Mouse (Mus musculus) layer of hippocampus, postnatal 10 days (tissue): ENCODE measurements at regions not wholly inside any gene's neighbourhood (a gene's known extent, or its start where the extent isn't known, plus 50 kb on each side); places are given as distances from the start of the nearest gene placed in this dataset.
"Not testable (repeated sequence)": the region's sequence is repeated elsewhere in the genome, so short reads cannot be mapped to it uniquely, and the experiment has no call there.

Experiments used
- DNase-seq, 2 experiments: peaks; one replicate each; pipeline ENCODE4 v3.0.0; 2021; ENCODE audit warnings: low spot score in 2 of 2

GRCm38 (mm10) chr13:4935940-4936339 lies 327.0 kb upstream of the Akr1e1 start:
- no peak for DNase-seq

GRCm38 (mm10) chr13:4939849-4940248 lies 330.9 kb upstream of the Akr1e1 start:
- no peak for DNase-seq

- peak; percentile 14 to 29 for DNase-seq
Observed at GRCm38 (mm10) chr13:4942490-4942889, 333.5 kb upstream of the Akr1e1 start.

GRCm38 (mm10) chr13:4943046-4943445 lies 334.1 kb upstream of the Akr1e1 start:
- no peak for DNase-seq

GRCm38 (mm10) chr13:4955384-4955783 lies 346.4 kb upstream of the Akr1e1 start:
- DNase-seq, result no peak

- no peak for DNase-seq
Observed at GRCm38 (mm10) chr13:4964824-4965223, 355.9 kb upstream of the Akr1e1 start.

- DNase-seq, result no peak
Observed at GRCm38 (mm10) chr13:4970081-4970892, 361.3 kb upstream of the Akr1e1 start.

- no peak for DNase-seq
Observed at GRCm38 (mm10) chr13:4971472-4972067, 362.6 kb upstream of the Akr1e1 start.

GRCm38 (mm10) chr13:4992876-4993275 lies 383.9 kb upstream of the Akr1e1 start:
- no peak for DNase-seq

GRCm38 (mm10) chr13:5008296-5008695 lies 399.3 kb upstream of the Akr1e1 start:
- DNase-seq, result no peak

- no peak for DNase-seq
Observed at GRCm38 (mm10) chr13:5022439-5022838, 413.5 kb upstream of the Akr1e1 start.

- DNase-seq, result no peak
Observed at GRCm38 (mm10) chr13:5059859-5060258, 450.9 kb upstream of the Akr1e1 start.

GRCm38 (mm10) chr13:5060462-5060861 lies 451.5 kb upstream of the Akr1e1 start:
- DNase-seq, result no peak

- peak in 1 of 2 experiments; percentile 23 for DNase-seq
Observed at GRCm38 (mm10) chr13:5107454-5107853, 498.5 kb upstream of the Akr1e1 start.

GRCm38 (mm10) chr13:5154911-5155310 lies 545.9 kb upstream of the Akr1e1 start:
- no peak for DNase-seq

- no peak for DNase-seq
Observed at GRCm38 (mm10) chr13:5159765-5160684, 551.1 kb upstream of the Akr1e1 start.

GRCm38 (mm10) chr13:5166716-5167115 lies 557.7 kb upstream of the Akr1e1 start:
- no peak for DNase-seq

- DNase-seq, result no peak
Observed at GRCm38 (mm10) chr13:5178996-5179395, 570.0 kb upstream of the Akr1e1 start.

GRCm38 (mm10) chr13:5179552-5179951 lies 570.6 kb upstream of the Akr1e1 start:
- DNase-seq, result no peak

GRCm38 (mm10) chr13:5185237-5185800 lies 576.3 kb upstream of the Akr1e1 start:
- not testable (repeated sequence) for DNase-seq

- DNase-seq, result no peak
Observed at GRCm38 (mm10) chr13:5202736-5203135, 593.8 kb upstream of the Akr1e1 start.
